ENCODE assay signal across 16 mouse cellular contexts in the genomic region with DNA sequence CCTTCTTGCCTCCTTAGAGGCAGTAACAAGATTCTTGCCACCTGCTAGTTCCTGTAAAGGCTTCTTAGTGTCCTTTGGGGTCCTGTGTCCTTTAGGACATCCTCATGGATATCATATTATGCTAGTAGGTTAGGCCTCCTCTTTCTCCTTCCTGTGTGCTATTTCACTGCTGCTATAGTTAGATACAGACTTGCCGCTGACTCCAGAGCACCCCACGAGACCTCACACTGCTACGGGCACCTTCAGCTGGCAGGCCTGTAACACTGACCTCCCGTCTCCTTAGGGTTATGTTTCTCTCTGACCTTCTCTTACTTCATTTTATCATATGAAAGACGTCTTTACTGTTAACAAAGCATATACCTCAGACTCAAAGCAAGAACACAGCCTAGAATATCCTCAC.
"Had no signal": no experiment of that assay in that cellular context is flagged by ENCODE, and none has a peak within 500 bp of the region (broad histone marks: within the 10 kb centered on the region; RNA-seq: fewer than 3 reads in every experiment).

No protein-coding gene starts in this region.

- H3K4me1 ChIP-seq: lung, embryonic 15.5 days; midbrain, embryonic 13.5 days; midbrain, embryonic 15.5 days; neural tube, embryonic 12.5 days had no signal

- H3K27ac ChIP-seq: lung, embryonic 15.5 days; macrophage; midbrain, embryonic 13.5 days; midbrain, embryonic 15.5 days; neural tube, embryonic 12.5 days had no signal

- H3K9ac ChIP-seq: lung, embryonic 15.5 days; midbrain, embryonic 13.5 days; midbrain, embryonic 15.5 days; neural tube, embryonic 12.5 days had no signal

- H3K4me2 ChIP-seq: lung, embryonic 15.5 days; midbrain, embryonic 11.5 days; midbrain, embryonic 13.5 days; midbrain, embryonic 15.5 days; neural tube, embryonic 12.5 days had no signal

- H3K27me3 ChIP-seq: lung, embryonic 15.5 days; megakaryocyte, embryonic 14.5 days; midbrain, embryonic 13.5 days; midbrain, embryonic 15.5 days; neural tube, embryonic 12.5 days had no signal

- H3K4me3 ChIP-seq: lung, embryonic 15.5 days; megakaryocyte, embryonic 14.5 days; midbrain, embryonic 13.5 days; midbrain, embryonic 15.5 days; neural tube, embryonic 12.5 days had no signal

- ATAC-seq: lung, postnatal 0 days; midbrain, embryonic 13.5 days; midbrain, embryonic 15.5 days had no signal

- DNase-seq: lung, adult 2 months; lung, postnatal 14 days; lung, postnatal 36 days; right cerebral cortex, postnatal 14 days; spleen, adult 18-20 months; thymus, adult 18-20 months; thymus, postnatal 14 days; thymus, postnatal 36 days had no signal

- H3K9me3 ChIP-seq: lung, embryonic 15.5 days; megakaryocyte, embryonic 14.5 days; midbrain, embryonic 13.5 days; midbrain, embryonic 15.5 days; neural tube, embryonic 12.5 days had no signal
